Mouse (Mus musculus) ovary, postnatal 14 days (tissue): ENCODE measurements around the gene Ints13.

Experiments used
- DNase-seq: peaks from one replicate; pipeline ENCODE4 v3.0.0; 2022; ENCODE audit warnings: low spot score

Ints13 gene

DNA sequence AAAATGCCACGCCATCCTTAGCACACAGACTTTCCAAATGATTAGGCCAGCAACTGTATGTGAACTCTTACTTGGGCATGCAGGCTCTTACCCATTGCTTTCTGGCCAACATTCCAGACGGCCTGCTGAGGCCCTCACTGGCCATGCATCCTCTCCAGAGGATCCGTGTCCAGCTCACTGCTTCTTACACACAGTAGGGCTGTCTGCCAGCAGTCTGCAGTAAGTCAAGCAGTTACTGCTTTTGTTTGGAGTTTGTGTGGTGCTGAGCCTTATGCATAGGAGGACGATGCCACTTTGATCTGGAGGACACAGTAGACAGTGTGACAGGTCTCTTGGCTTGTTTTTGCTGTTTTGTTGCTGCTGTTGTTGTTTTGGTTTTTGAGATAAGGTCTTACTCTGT, 39.0 kb downstream of the Ints13 start:
- no peak for DNase-seq

DNA sequence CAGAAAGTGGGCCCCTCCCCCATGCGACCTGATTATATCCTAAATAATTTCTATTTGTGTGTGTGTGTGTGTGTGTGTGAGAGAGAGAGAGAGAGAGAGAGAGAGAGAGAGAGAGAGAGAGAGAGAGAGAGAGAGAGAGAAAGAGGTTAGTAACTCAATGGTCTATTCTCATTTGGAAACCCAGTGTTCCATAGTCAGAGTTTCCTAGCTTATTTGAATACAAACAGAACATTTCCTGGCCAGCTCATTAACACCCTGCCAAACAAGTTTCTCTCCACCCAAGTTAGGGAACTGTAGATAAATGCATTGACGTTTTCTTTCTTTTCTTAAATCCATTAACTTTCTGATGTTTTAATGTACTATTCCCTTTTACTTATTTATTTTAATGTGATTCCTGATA, 39.6 kb downstream of the Ints13 start:
- no peak for DNase-seq

DNA sequence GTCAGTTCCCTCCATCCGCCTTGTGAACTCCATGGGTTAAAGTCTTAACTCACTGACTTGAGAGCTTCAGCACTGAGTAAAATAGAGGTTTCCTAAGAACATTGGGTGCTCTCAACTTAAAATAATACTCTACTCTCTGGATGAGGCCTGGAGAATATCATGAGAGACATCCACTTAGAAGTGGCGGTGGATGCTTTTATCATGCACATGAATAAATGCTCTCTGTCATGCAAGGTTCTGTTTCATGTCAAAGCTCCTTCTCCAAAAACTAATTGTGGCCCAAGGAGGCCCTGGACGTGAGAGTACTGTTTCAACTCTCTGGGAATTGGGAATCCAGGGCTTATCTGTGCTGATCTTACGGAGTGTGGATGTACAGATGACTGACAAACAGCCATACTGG, 40.5 kb downstream of the Ints13 start:
- DNase-seq: no peak

DNA sequence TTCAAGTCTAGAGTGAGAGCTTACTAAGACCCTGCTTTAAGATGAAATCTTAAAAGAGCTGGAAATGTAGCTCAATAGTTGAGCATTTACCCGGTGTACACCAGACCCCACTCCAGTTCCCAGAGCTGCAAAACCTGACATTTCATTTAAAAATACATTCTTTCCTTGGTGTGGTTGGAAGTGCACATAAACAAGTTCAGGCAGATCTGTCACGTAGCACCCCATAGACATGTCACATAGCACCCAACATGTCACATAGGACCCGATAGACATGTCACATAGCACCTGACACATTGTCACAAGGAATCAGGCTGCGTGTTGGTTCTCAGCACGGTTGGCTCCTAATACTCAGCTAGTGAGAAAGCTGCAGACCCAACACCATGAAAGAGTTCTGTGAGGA, 42.1 kb downstream of the Ints13 start:
- no peak for DNase-seq

DNA sequence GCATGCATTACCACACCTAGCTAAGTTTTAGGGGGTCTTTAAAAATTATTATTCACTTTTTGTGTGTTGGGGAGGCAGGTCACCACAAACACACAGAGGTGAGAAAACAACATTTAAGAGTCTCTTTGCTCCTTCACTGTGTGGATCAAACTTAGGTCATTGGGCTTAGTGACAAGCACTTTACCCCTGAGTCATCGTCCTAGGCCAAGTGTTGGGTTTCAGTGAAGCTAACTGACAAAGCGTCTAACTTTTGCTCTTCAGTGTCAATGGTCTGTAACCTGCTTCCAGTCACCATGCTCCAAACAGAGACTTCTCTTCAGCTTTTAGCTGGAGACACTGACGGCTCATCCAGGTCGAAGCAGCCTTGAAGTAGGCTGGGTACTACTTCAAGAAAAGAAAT, 44.5 kb downstream of the Ints13 start:
- DNase-seq: no peak

DNA sequence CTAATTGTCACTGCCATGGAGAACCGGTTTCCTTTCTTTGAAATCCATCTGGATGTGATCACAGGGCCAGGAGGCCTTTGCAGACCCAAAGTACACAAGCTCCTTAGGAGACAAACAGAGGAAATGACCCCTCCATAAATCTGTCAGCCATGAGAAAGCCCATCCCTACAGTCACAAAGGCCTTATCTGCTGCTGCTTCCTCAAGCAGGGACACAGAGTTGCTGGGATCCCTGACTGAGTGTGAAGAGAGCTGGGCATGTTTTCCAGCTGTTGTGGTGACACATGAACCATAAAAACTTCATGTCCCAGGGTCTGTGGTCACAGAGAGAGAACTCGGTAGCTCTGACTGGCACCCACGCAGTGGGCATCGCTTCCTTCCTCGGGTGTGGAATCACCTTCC, 46.9 kb downstream of the Ints13 start:
- no peak for DNase-seq

DNA sequence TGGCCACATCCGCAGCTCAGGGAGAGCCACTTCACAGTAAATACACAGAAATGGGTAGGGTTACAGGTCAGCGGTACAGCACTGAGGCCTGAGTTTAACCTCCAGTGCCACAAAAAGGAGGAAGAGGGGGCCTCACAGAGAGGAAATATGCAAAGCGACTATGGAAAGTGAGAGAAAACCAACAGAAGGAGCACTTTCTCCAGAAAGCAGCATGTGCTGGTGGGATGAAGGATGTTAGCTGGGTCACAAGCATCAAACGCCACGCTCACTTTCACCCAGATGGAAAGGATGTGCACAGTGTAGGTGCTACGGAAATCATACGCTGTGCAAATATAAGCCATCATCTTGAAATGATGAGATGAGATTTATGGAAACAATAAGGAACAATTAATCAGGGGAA, 47.3 kb downstream of the Ints13 start:
- DNase-seq: no peak

DNA sequence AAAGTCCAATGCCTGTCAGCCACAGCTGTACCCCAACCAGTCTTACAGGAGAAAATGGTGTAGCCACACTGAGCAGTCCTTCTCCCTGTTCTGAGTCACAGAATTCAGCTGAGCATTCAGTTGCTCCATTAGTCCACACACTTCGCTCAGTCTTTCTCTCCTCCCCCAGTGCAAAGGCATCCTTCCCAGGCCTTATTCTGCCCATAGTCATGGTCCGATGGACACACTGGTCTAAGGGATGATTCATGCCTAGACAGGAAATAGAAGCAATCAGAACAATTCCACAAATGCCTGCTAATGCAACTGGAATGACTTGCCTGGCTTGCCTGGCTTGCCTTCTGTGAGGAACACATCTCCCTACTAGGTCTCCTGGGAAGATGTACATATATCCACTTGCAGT, 50.1 kb downstream of the Ints13 start:
- DNase-seq: no peak

DNA sequence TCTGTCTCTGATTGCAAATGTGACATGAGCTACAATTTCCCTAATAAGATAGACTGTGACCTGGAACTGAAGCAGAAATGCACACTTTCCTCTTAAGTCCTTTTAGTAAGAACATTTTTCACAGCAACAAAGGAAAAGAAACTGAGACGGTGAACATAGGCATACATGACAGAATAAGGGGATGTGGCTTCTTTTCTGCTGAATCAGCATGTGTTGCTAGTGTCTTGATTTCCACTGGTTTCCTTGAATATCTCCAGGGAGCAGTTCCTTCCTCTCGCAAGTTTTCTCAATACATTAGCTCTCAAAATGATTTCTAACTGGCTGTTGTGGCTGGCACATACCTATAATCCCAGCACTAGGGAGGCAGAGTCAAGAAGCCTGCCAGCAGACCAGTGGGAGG, 52.1 kb downstream of the Ints13 start:
- no peak for DNase-seq

DNA sequence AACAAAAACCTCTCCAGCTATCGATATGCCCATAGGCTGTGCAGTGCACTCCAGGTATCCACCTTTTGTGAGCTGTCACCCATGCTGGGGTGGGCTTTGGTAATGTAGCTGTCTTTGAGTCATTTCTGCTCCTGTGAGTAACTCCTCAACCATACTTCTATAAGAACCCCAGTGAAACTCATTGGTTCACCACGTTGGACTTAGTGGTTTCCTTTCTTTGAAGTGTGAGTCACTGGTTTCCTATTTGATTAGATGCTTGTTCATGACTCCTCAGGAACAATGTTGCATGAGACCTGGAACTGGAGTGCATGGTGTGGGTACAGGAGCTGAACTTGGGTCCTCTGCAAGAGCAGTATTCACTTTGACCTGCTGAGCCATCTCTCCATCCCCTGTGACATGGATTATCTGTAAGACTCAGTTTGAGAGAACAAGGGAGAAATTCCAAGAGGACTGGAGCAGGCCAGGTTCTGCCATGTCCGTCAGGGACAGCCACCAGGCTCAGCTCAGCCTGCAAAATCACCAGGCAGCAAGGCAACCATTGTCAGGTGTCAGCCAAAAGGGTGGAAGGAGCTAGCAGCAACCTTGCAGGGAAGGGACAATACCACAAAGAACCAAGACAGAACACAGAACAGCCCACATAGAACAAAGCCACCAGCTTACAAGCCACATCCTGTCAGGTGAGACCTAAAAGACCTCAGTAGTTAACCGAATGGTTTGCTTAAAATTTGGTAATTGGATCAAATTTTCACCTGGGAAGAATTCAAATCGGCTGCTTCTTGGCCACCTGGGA, 56.0 kb downstream of the Ints13 start:
- DNase-seq: no peak

DNA sequence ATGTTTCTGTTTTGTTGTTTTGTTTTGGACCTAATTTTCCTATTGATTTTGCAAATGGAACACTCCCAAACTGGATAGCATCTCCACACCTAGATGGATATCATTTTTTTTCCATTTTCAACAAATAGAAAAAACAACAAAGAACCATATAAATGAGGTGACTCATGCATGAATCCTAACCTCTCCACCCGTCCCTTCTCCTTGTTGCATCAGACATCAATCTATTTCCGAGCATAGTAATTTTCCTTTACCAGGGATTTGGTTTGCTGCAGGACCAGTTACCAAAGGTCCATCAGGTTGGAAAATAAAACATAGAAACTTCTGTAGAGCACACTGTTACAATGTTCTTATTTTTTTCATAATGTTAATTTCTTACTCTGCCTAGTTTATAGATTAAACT, 58.6 kb downstream of the Ints13 start:
- no peak for DNase-seq

DNA sequence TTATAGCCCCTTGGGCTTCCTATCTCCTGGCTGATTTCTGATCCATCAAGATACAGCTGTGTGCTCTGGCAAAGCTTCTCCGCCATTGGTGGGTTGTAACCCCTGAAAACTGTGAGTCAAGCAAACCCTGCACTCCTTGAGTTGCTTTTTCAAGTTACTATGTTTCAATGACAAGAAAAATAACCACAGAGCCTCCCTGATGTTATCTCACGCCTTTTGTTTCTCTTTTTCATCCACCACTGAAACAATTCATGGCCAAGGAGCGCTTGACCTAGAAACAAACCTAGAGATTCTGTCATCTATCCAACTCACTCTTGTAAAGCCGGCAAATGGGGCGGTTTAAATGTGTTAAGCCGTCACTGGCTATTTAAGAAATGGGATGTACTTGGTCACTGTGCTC, 61.7 kb downstream of the Ints13 start:
- DNase-seq: no peak

DNA sequence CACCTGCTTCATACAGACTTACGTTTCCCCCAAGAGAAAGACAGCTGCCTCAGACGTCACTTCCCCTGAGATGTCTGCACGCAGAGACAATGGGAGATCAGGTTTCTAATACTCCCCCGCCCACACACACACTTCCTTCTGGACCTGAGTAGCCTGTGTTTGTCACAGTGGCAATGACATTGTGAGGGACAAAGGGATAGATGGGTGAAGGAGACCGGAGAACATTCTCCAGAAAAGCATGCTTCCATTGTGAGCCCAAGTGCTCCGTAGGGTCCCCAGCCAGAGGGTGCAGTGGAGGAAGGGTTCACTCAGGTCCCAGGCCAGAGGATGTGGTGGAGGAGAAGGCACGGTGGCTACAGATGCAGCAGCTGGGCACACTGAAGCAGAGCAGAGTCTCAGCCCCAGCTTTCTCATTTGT, 63.1 kb downstream of the Ints13 start:
- no peak for DNase-seq

DNA sequence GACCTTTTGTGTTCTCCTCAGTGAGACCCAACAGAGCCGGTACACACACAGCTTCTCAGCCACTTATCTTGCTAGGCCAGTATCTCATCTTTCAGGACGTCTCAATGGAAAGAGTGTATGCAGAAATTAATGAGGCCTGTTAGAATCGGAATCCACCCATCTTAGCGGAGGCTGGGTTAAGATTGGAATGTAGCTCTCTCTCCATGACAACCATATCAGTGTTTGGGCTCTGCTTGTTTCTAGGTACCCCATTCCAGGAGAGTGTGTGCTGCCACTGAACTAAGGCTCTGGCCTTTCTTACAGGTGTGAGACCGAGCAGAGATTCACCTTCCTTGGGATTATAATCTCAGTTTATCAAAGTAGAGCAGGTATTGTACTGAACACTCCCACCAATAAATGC, 63.7 kb downstream of the Ints13 start:
- no peak for DNase-seq

DNA sequence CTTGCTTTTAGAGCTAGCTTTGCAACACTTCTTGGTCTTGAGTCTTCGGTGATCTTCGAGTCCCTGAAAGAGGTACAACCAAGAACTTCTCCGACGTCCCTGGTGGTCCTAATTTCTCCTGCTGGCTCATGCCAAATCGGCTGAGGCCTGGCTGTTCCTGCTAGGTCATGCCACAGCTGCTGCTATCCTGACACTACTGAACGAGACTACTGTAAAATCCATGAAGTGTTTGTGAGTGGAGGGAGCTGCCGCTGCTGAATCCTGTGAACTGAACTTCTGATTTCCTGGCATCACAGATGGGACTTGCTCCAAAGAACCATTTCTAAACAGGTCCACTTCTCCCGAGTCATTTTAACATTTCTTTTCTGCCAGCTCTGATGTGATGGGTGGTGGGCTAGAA, 64.3 kb downstream of the Ints13 start:
- DNase-seq: no peak

DNA sequence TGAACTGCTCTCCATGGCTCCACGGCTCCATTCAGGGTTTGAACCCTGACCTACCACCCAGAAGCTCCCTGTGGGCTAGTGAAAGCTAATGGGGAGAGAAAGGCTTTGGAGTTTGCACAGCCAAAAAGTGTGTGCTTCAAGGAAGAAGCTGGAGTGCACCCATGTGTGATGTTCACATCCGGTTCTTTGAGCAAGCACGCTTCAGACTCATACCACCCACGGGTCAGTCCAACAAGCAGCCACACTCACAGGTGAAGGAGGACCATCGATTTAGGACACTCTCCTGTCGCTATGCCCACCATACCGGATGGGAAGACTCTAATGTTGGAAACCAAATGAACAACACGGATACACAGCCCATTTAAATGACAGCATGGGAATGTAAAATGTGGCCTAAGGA, 66.1 kb downstream of the Ints13 start:
- no peak for DNase-seq

DNA sequence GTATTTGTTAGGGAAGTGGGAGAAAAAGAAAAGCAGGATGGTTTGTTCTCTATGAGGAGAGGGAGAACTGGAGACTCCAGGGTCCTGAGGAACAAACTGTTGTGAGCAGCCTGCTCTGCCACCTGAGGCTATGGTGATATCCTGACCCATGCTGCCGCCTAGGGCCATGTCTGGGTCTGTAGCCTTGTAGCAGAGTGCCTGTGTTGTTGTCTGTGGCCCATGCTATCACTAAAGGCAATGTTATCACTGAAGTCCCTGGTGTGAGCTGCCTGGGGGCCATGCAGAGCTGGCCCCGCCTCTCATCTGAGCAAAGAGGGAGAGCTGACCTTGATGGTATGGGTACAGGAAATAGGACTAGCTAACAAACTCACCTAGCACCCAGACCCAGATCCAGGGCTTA, 67.7 kb downstream of the Ints13 start:
- DNase-seq: no peak

DNA sequence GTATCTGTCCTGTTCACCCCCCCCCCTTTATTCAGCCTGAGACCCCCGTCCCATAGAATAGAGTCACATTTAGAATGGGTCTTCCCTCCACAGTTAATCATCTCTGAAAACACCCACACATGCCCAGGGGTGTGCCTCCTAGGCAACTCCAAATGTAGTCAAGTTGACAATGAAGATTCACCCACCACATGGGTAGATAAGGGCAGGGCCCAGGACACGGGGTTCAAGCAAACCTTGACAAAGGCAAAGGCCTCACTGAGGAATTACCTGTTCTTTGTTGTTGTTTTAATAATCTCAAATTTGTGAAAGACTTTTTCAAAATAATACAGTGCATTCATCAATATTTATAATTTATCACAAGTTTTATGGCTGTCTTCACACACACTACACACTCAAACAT, 73.2 kb downstream of the Ints13 start:
- no peak for DNase-seq

DNA sequence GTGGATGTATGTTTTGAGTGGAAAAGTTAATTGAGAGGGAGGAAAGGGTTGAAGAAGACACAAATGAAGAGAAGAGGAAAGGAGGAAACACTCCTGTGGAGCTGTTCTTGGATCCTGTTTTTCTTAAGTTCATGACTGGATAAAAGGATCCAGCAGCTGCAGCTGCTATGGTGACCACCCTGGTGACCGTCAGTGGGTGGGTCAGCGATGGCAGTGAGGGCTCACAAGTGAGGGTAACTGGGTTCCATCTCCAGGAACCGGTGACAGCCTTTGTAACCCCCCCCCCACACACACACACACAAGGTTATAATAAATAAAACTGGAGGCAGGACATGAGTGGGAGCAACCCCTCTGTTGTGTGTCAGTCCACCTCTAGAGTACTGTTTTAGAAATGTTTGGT, 74.8 kb downstream of the Ints13 start:
- DNase-seq: no peak

DNA sequence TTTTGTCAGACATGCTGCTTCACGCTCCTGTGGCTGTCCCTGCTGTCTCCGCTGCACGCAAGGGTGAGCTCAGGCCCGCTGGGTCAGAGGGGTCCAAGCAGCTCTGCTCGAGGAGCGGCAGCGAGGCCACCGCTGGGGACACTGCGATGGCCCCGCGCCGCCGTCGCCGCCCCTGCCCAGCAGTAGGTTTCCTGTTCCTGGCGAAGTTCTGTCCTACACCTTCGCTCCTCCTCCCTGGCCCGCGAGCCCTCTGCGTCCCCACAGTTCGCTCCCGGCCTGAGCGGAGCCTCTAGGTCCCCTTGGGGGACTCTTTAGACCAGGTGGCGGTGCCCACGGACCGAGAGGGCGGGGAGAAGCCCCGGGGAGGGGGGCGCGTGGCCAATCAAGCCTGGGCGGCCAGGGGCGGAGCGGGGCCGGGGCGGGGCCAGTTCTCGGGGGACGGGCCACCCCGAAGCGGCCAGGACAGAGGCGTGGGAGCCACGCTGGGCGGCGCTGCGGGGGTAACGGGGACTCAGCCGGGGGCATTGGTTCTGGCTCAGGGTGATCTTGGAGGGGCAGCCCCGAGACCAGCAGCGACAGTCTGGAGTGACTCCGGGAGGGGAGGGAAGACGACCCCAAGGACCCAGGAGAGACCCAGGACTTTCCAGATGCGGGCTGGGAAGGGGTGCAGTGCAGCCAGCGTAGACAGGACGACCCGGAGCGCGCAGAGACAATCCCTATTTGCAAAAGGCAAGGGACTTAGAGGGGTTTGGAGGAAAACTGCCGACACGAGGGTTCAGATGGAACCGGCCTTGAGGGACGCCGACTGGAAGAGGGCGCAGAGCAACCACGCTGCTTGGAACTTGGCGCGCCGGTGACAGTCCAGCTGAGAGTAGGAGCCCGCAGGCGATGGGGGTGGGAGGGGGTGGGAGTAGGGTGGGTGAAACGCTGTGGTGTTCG, 75.5 kb downstream of the Ints13 start, which contains the start of gene Itpr2:
Gene Itpr2, minus strand, starts transcription at position 358 of the 939 bp plus-strand sequence.
- peak; percentile 83 for DNase-seq

DNA sequence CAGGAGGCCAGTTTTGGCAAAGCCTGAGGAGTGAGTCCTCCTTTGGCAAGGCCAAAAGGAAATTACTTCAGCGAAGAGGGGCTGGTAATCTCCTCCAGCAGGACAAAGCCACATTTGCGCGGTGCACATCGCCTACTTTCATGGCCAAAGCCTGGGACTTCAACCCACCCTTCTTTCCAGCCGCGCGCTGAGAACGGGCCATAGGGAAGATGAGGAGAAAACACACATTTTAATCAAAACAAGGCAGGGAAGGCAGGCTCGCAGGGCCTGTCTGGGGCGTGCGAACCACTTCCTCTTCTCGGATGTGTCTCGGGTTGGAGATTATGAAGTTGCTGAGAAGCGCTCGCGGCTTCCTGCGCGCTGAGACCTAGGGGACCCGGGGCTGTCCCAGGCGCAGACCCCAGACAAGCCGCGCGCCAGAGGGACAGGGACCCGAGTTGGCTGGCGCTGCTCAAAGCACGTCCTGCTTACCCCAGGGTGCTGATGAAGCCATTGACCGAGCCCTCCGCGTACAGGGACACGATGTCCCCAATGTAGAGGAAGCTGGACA, 76.2 kb downstream of the Ints13 start:
- DNase-seq: peak; percentile 31

DNA sequence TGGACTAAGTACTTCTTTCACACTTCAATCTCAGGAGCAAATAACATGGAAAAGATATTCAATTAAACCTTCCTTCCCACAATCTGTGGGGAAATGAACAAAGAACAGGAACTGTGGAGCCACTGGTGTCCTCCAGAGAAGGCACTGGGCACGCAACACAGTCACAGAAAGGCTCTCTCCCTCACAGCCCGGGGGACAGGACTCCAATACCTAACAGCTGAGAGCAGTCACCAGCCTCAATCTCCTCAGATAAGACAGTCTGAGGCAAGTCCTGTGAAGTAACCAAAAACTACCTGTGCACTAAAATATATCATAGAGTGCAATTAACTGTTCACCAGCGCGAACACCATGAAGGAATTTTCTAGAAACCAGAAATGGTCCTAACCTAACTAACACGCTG, 76.9 kb downstream of the Ints13 start:
- DNase-seq: no peak

DNA sequence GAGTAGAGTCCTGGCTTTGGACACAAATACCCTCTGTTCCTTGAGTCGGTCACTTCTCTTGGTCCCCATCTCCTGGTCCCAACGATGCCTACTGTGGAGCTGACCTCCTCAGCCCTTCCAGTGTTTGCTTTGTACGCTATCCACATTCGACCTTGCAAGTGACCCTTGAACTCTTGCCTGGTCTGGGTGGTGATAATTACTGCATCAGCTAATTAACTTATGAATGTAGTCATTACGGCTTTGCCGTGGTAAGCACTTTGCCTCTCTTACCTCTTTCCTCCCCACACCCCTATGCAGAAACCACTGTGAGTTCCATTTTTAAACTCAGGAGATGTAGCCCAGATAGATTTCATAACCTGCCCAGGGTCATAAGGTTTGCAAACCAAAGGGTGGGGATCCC, 77.4 kb downstream of the Ints13 start:
- DNase-seq: no peak
